Mouse (Mus musculus) left cerebral cortex, postnatal 25 days (tissue): ENCODE data around the gene Vim. TPM values are rescaled to one million over a fixed set of nuclear protein-coding genes. Genes with fewer than 3 reads are reported as not detected.
"Not testable (repeated sequence)": the region's sequence is repeated elsewhere in the genome, so short reads cannot be mapped to it uniquely, and the experiment has no call there.

Experiments used
- DNase-seq, 2 experiments: peaks; one replicate each; pipeline ENCODE4 v3.0.0; 2022; ENCODE audit warnings: low spot score in 2 of 2, mixed read lengths in 1 of 2
- intact Hi-C: fragments of 180-260 bp; cut with DNase I; formaldehyde crosslinking; loops from one replicate; pipeline ENCODE4 v1.15.1; 2025
- total RNA-seq, 2 experiments: library from RNA; stranded (reverse); gene quantifications; 2 replicates each; pipeline ENCODE4 v1.2.3; 2021

Vim gene
- total RNA-seq, 2 experiments from 2014 or later: 56.3 to 56.4 TPM

GRCm38 (mm10) chr2:13559303-13559702, 14.4 kb upstream of the Vim start:
- intact Hi-C loops: no loop called here
- no peak for DNase-seq

GRCm38 (mm10) chr2:13559729-13560128, 14.0 kb upstream of the Vim start:
- intact Hi-C loops: no loop called here
- DNase-seq: no peak

- no peak for DNase-seq
- intact Hi-C loops: no loop called here
Observed at GRCm38 (mm10) chr2:13560396-13560795, 13.3 kb upstream of the Vim start.

GRCm38 (mm10) chr2:13570122-13570521, 3.6 kb upstream of the Vim start:
- intact Hi-C loops: no loop called here
- DNase-seq: no peak

- intact Hi-C loops: loop anchor here (2.0 kb wide), 1 partner anchor 27 kb away; the partner anchor contains the start of gene Trdmt1
- no peak for DNase-seq
Observed at GRCm38 (mm10) chr2:13572101-13572553, 1.6 kb upstream of the Vim start.

GRCm38 (mm10) chr2:13572647-13573407, 900 bp upstream of the Vim start:
- intact Hi-C loops: loop anchor here (2.0 kb wide), 1 partner anchor 28 kb away; the partner anchor contains the start of gene Trdmt1
- DNase-seq: no peak

- intact Hi-C loops: no loop called here
Observed at GRCm38 (mm10) chr2:13574066-13574800, 506 bp downstream of the Vim start.

GRCm38 (mm10) chr2:13574801-13575150, 1.0 kb downstream of the Vim start:
- DNase-seq: no peak
- intact Hi-C loops: loop anchor here (5.0 kb wide), 1 partner anchor 282 kb away; no protein-coding TSS in a partner anchor

More at GRCm38 (mm10) chr2:13574066-13574800, 506 bp downstream of the Vim start:
- DNase-seq: peak in 1 of 2 experiments; percentile 19

GRCm38 (mm10) chr2:13575287-13575801, 1.6 kb downstream of the Vim start:
- peak; percentile 69 to 79 for DNase-seq
- intact Hi-C loops: loop anchor here (5.0 kb wide), 1 partner anchor 283 kb away; no protein-coding TSS in a partner anchor

GRCm38 (mm10) chr2:13575926-13576325, 2.2 kb downstream of the Vim start:
- DNase-seq: no peak
- intact Hi-C loops: loop anchor here (5.0 kb wide), 1 partner anchor 284 kb away; no protein-coding TSS in a partner anchor

- intact Hi-C loops: loop anchor here (5.0 kb wide), 1 partner anchor 285 kb away; no protein-coding TSS in a partner anchor
- no peak for DNase-seq
Observed at GRCm38 (mm10) chr2:13577399-13577798, 3.7 kb downstream of the Vim start.

- DNase-seq: no peak
- intact Hi-C loops: loop anchor here (5.0 kb wide), 1 partner anchor 286 kb away; no protein-coding TSS in a partner anchor
Observed at GRCm38 (mm10) chr2:13578473-13579152, 4.9 kb downstream of the Vim start.

- DNase-seq: no peak
- intact Hi-C loops: loop anchor here (5.0 kb wide), 1 partner anchor 287 kb away; no protein-coding TSS in a partner anchor
Observed at GRCm38 (mm10) chr2:13579315-13579714, 5.6 kb downstream of the Vim start.

- DNase-seq: no peak
- intact Hi-C loops: loop anchor here (5.0 kb wide), 1 partner anchor 288 kb away; no protein-coding TSS in a partner anchor
Observed at GRCm38 (mm10) chr2:13579991-13580390, 6.3 kb downstream of the Vim start.

GRCm38 (mm10) chr2:13582184-13582583, 8.5 kb downstream of the Vim start:
- intact Hi-C loops: no loop called here
- DNase-seq: no peak

GRCm38 (mm10) chr2:13583746-13584145, 10.0 kb downstream of the Vim start:
- intact Hi-C loops, DNase-seq: not testable (repeated sequence)

- DNase-seq: no peak
- intact Hi-C loops: no loop called here
Observed at GRCm38 (mm10) chr2:13593328-13593727, 19.6 kb downstream of the Vim start.

GRCm38 (mm10) chr2:13596965-13597656, 23.4 kb downstream of the Vim start:
- intact Hi-C loops: loop anchor here (2.0 kb wide), 1 partner anchor 306 kb away; no protein-coding TSS in a partner anchor
- DNase-seq: no peak

GRCm38 (mm10) chr2:13598166-13598565, 24.4 kb downstream of the Vim start:
- intact Hi-C loops: no loop called here
- no peak for DNase-seq
